Mouse (Mus musculus) lung, adult 18-20 months (tissue): ENCODE measurements around the gene Mpp6.
A peak's percentile ranks its signal among the peaks of the same experiment; 100 is the strongest.

Experiments
- DNase-seq, 2 experiments: peaks; one replicate each; pipeline ENCODE4 v3.0.0; 2022; ENCODE audit warnings: mixed read lengths in 2 of 2

Gene Mpp6

GRCm38 (mm10) chr6:50159842-50160241, 49.8 kb downstream of the Mpp6 start:
- DNase-seq = no peak

- no peak for DNase-seq
Measured at GRCm38 (mm10) chr6:50163013-50163412, 53.0 kb downstream of the Mpp6 start.

DNA sequence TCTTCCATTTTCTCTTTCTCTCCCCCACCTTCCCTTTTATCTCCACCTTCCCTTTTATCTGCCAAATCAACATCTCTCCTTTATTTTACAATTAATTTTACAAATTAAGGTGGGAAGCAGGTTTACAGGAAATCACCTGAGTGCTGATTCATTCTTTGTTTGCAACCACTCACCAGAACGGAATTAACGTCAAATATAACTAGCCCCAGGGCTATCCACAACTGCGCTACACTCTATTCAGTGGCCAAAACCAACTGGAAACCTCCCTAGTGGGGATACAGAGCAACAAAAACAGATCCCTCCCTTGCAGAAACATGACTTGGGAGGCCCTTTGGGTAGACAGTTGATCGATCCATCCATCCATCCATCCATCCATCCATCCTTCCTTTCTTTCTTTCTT, 58.8 kb downstream of the Mpp6 start:
- DNase-seq = no peak

DNA sequence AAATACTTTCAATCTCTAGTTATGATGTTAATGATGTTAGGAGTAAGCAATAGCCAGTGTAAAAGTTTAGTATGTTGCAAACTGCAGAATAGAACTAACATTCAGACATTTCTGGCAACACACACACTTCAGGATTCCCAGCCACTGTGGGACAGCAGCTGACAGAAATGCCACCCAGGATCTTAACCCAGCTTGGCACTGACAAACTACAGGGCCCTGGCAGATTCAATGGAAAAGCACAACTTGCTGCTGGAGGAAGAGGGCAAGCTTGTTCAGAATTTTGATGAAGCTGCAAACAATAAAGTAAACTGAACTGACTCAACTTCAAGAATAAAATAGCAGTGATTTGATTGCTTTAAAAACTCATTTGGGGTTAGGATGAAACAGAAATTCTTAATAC, 59.7 kb downstream of the Mpp6 start:
- DNase-seq = no peak

- DNase-seq = no peak
Measured at GRCm38 (mm10) chr6:50175736-50176135, 65.7 kb downstream of the Mpp6 start.

DNA sequence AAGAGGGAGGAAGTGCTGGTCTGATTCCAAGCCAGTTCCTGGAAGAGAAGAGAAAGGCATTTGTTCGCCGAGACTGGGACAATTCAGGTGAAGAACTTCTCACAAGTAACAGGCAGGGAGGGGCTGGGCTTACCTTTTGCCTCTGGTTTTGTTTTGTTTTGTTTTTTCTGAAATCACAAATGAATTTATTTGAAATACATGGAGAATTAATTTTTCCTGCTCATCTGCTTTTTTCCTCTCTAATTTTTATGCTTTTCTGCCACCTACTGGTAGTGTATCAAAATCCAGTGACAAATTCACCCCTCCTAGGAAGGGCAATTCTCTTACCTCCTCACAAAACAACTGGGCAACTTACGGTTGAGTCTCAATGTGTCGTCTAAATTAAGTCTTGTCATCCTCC, 70.1 kb downstream of the Mpp6 start:
- DNase-seq = no peak

- DNase-seq = no peak
Measured at GRCm38 (mm10) chr6:50187955-50188354, 77.9 kb downstream of the Mpp6 start.

- no peak for DNase-seq
Measured at GRCm38 (mm10) chr6:50189376-50189775, 79.3 kb downstream of the Mpp6 start.

DNA sequence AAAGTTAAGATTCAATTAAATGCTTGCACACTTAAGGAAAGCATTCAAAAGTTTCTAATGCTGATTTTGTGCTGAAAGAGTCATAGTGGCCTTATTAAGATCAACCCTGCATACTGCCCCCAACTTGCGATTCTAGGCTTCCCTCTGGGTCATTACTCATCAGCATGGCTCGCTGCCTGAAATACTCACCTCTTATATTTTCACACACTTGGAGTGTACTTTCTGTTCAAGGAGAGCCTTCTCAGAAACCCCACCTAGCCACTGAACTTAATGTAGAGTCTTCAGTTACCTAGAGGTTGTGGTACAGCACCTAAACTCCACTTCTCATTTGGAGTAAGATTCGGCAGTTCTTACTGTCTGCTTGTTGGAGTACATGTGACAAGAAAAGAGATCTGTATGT, 81.6 kb downstream of the Mpp6 start:
- DNase-seq = peak in 1 of 2 experiments; percentile 27

DNA sequence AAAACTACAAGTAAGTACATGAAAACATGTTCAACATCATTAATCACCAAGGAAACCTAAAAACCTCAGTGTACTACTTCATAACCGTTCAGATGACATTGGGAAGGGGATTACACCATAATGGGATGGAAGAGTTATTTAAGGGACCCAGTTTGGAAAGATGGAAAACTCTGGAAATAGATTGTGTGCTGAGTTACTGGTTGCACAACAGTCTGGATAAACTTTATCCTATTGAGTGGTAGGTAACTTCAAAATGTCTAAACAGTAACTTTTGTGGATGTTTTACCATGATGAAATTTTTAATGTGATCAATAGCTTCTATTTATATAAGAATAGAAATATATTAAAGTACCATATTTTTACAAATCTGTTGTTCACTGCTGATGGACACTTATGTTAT, 82.1 kb downstream of the Mpp6 start:
- no peak for DNase-seq

DNA sequence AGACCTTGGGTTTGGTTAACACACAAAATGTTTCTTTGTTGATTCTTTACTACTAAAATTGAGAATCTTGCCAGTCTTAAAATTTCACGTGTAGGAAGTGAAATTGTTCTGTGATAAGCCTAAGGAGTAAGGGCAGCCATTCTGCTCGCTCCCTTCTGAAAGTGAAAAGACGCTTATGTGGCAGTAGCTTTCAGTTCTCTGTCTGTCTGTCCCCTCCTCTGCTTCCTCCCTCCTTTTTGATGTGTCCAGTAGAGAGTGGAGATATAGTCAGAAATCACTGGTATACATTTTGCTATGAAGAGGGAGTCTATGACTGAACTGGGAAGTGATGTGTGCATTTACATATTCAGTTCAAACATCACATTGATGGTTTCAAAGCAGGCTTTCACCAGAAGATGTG, 82.8 kb downstream of the Mpp6 start:
- no peak for DNase-seq

- no peak for DNase-seq
Measured at GRCm38 (mm10) chr6:50193851-50194250, 83.8 kb downstream of the Mpp6 start.

- DNase-seq = no peak
Measured at GRCm38 (mm10) chr6:50204356-50204755, 94.3 kb downstream of the Mpp6 start.

DNA sequence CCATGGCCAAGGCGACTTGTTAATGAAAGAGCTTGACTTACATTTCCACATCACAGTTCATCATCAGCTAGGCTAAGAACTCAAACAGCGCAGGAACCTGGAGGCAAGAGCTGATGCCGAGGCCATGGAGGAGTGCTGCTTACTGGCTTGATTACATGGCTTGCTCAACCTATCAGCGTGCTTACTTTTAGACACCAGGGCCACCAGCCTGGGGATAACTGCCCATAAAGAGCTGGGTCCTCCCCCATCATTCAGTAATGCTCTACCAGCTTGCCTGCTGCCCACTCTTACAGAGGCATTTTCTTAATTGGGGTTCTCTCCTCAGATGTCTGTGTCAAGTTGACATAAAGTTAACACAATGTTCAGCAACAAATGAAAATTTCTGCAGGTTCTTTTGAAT, 95.1 kb downstream of the Mpp6 start:
- no peak for DNase-seq

DNA sequence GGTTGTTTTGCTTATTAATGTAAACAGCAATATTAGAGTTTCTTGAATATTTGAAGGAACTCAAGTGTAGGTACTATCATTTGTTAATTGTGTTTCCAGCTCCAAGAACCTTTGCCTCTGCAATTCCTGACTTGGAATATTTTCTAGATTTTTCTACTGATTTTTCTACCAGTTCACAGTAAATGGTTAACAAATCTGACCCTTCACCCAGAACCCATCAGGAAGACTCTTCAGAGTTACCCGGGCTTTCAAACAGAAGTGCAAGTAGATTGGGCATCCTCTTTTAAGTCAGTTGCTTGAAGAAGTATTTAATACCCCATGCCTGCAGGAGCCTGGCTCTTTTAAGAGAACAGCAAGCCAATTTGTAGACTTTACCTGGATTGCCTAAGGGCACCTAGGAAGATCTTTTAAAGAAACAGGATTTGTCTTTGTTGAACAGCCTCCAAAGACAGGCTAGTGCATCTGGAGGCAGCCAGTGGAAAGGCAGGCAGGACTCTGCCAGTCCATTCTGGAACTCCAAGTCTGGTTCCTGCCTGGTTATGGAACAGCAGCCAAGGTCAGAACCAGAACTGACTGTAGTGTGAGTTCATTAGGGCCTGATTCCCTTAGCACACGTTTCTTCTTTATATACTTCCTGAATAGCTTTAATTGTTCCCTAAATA, 104.8 kb downstream of the Mpp6 start:
- DNase-seq = no peak

DNA sequence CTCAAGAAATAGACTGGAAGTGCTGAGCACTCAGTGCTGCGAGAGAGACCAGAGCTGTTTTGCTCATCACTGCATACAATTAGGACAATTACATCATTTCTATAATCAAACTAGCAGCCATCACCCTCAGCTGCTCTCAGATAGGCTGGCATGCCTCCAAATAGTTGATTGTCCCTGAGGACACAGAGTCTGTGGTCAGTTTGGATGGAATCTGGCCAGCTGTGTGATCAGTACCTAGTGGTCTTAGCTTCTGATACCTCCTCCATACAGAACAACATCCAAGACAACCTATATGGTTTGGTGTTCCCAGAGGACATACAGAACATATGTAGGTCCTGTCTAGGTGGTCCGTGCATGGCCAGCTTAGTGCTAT, 105.3 kb downstream of the Mpp6 start:
- no peak for DNase-seq

DNA sequence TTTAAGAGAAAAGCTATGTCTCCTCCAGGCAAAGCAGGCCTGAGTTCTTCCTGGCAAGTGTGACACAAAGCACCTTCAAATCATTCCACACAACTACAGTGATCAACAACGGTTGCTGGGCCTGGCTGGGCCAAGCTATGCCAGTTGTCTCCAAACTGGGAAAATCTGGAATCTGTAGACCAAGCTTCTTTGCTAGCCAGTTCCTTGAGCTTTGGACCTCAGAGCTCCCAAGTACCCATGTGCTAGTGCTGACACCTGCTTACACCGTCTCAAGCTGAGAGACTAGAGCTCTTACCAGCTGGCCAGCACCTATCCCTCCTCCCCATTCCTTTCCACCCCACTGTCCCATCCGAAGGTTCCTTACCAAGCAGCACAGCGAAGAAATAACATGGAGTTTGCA, 105.9 kb downstream of the Mpp6 start:
- no peak for DNase-seq

- no peak for DNase-seq
Measured at GRCm38 (mm10) chr6:50218628-50219027, 108.6 kb downstream of the Mpp6 start.

- no peak for DNase-seq
Measured at GRCm38 (mm10) chr6:50219066-50219465, 109.0 kb downstream of the Mpp6 start.

GRCm38 (mm10) chr6:50220863-50221262, 110.8 kb downstream of the Mpp6 start:
- DNase-seq = peak; percentile 21 to 25

- DNase-seq = no peak
Measured at GRCm38 (mm10) chr6:50222351-50222750, 112.3 kb downstream of the Mpp6 start.

GRCm38 (mm10) chr6:50222986-50223385, 112.9 kb downstream of the Mpp6 start:
- DNase-seq = no peak

GRCm38 (mm10) chr6:50223606-50224005, 113.6 kb downstream of the Mpp6 start:
- no peak for DNase-seq

DNA sequence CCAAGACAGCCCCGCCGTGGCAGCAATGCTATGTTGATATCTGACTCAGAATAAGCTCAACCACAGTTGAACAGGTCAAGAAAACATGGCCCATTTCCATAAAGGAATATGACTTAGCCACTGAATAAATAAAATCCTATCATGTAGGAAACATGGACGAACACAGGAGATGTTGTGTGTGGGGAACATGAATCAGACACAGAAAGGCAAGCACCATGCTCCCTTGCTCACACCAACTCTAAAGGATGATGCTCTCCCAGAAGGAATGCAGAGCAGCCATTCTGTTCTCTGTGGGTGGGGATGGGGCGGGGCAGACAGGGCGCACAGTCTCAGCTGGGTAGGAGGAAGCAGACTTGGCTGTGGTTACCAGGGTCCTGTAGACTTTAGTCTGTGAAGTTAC, 115.2 kb downstream of the Mpp6 start:
- no peak for DNase-seq

DNA sequence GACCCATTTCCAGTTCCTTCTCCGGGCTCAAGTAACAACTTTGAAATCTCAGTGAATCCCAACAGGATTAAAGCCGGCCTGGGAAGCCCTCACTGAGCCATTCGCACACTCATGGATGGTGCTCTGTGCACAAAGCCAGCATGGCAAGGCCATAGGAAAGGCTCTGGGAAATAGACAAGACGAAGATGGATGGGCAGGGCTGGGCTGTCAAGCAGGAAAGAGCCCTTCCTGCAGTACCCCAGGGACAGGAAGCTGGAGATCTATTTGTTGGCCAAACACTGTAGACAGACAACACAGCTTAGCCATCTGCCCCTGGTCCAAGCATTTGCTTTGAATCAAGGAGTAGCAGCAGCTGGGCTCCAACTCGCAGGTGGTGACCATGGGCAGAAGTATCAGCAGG, 118.1 kb downstream of the Mpp6 start:
- DNase-seq = no peak

DNA sequence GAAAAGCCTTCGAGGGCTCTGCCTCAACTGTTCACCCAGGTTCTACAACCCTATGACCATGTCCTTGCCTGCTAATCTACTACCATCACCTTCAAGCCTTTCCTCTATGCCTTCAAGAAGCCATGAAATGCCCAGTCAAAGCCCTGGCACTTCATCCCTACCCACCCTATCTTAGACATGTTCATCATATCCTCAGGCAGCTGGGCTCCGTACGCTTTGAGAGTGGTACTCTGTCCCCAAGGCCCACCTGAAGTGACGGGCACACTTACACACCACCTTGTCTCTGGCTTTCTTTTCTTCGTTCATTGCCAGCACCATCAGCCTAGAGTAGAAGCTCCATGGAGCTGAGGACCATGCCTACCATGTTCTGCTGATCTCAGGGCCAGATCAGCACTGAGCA, 121.2 kb downstream of the Mpp6 start:
- DNase-seq = no peak
